Mouse (Mus musculus): ENCODE data around the gene Foxn3.
A peak's percentile ranks its signal among the peaks of the same experiment; 100 is the strongest.

The Foxn3 gene

DNA sequence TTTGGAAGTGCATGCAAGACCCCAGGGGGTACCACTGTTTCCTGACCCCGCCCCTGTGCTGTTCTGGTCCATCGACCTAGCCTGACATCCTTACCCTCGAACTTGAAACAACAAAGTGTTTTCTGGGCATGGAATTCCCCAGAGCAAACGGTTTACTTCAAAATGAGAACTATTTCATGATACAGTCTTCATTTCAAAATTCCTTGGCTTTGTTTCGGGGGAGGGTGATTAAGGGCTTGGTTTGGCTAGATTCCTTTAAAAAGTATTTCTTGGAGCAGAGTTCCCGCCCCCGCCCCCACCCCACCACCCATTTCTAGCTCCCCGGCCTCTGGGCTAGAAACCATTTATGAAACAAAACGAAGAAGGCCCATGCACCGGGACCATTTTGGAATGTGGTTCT lies 303.2 kb downstream of the Foxn3 start:
- DNase-seq (ENCODE audit: low spot score in 2 of 2), result no peak

- DNase-seq (ENCODE audit: low spot score in 2 of 2), result no peak
Observed at GRCm38 (mm10) chr12:99257570-99257969, 305.8 kb downstream of the Foxn3 start.

DNA sequence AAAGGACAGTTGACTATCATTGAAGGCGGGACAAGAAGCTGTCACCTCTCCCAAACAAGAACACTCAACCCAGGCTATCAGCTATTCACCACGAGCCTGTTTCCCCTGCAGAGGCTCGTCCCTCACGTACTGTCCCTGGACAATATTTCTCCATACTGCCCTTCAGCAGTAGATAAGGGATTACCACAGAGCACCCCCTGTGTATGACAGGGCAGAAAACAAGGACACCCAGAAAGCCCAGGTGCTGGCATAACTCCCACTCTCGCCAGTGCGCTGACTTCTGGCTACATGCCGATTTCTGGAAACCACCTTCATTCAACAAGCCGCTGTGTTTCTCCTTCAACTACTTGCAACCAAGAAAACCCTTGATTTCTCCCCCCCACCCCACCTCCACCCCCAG lies 306.4 kb downstream of the Foxn3 start:
- DNase-seq (ENCODE audit: low spot score in 2 of 2), result no peak

DNA sequence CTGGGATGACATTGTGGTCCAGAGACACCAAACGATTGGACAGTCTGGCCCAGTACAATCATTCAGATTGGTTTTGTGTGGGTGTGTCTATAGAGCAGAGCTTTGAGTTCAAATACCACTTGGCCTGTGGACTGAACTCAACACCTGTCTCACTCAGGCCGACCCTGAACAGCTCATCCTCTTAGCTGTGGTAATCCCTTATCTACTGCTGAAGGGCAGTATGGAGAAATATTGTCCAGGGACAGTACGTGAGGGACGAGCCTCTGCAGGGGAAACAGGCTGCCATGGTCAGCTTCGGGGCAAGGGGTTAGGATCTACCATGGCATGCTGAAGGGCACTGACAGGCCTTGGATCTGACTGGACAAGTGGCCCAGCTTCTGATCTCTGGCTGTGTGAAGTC lies 306.9 kb downstream of the Foxn3 start:
- DNase-seq (ENCODE audit: low spot score in 2 of 2), result no peak

DNA sequence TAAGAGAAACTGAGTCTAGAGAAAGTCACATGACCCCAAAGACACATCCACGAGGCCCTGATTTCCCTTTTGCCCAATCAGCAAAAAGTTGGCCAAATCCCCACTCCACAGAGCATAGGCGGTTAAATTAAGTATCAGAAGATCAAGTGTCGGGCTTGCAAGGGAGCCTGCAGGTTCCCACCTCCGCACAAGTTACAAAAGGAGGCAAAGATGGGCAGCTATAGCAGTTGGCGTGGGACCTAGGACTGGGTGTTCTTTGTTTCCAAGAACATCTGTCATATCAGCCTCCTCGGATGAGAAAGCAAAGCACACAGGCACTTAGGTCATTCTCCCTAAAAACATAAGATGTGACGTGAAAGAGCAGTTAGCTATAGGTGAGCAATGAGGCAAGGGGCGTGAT lies 308.9 kb downstream of the Foxn3 start:
- no peak for DNase-seq (ENCODE audit: low spot score in 2 of 2)

DNA sequence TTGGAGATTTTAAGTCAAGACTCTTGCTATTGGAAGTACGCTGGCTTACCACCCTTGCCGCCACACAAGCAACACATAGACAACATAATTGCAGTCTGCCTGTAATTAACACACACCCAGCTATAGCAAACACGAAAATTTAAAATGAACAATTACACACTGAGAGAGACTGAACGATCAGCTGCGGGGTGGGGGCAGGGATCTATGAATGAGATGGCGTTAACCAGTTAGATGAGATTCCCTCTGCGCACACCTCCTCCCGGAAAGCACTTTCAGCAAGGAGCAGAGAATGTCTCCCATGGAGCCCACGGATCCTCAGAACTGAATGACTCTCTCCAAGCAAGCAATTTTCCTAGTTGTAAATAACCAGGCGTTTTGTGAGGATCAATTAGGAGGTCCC lies 309.8 kb downstream of the Foxn3 start:
- no peak for DNase-seq (ENCODE audit: low spot score in 2 of 2)

GRCm38 (mm10) chr12:99248606-99249005 lies 314.8 kb downstream of the Foxn3 start:
- no peak for DNase-seq (ENCODE audit: low spot score in 2 of 2)

DNA sequence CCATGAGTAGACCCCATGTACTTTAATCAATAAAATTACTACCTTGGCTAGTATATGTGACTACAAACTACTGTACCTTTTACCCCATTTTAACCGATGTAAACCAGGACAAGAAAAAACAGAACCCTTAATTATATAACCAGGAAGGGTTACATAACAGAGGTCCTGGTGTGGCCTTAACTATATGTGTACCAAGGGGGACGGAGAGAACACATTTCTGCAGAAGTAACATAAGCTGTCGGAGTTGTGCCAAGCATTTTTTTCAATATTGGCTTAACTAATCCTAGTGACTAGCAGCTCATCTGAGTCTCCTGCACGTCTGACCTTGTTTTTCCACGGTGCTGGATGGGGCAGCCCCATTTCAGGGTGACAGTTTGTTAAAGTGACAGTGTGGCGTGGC lies 315.4 kb downstream of the Foxn3 start:
- DNase-seq (ENCODE audit: low spot score in 2 of 2), result no peak

DNA sequence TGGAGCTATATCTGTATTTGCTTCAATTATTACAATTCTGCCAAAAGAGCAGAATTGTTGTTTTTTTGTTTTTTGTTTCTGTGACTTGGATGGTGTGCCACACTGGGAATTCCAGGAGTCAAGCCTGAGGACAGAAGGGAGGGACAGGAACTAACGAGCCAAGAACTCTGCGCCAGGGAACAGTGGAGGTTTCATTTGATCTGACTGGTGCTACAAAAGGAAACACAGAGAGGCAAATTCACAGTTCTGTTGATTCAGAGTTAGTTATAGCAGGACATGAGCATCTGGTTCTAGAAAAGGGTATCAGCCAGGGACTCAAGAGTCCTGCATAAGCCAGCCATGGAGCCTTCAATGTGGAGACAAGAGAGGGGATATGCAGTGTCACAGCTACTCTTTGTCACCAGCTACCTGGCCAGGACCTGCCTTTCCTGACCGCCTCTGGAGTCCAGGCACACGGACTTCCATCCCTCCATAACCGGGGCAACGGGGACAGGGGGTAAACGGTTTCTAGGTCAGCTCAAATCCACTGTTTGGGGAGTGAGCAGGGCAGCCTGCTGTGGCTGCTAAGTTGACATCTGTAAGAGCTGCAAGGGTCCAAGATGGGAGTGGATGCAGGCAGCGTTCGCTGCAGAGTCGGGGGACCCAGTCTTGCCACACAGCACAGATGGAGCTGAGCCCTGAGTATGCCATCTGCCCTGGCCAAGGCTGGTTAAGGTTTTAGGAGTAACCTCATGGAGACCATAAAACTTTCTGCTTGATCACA lies 316.2 kb downstream of the Foxn3 start:
- DNase-seq (ENCODE audit: low spot score in 2 of 2), result no peak

DNA sequence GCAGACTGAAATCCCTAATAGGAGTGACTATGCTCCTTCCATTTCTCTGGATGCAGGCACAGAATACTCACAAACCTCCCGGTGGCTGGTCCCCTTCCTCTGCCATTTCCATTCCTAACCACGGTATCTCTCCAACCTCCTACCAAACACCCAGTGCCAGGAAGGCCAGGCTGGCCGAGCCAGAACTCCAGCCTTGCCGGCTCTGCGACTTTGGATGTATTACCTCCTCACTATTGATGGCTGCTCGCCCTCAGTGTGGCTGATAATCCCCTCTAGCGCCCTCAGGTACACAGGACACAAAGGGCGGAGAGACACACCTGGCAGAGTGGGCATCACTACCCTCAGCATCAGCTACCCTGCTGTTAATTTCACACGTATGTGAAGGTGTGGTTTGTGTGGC lies 318.7 kb downstream of the Foxn3 start:
- DNase-seq (ENCODE audit: low spot score in 2 of 2), result no peak

DNA sequence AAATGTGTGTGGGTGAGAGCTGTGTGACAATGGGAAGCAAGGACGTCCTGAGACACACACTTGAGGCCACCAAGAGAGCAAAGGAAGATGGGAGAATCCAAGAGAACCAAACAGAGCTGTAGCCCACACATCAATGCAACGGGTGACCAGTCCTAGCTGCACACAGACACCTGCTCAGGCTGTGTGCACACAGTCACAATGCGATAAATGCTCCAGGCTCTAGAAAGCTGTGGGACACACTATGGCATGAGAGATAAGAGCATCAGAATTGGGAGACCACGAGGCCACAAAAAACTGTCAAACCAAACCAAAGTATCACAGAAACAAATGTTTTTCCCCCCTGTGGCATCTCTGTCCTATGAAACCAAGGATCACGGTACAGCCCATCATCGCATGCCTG lies 319.1 kb downstream of the Foxn3 start:
- DNase-seq (ENCODE audit: low spot score in 2 of 2), result no peak

GRCm38 (mm10) chr12:99243316-99243715 lies 320.1 kb downstream of the Foxn3 start:
- DNase-seq (ENCODE audit: low spot score in 2 of 2), result no peak

DNA sequence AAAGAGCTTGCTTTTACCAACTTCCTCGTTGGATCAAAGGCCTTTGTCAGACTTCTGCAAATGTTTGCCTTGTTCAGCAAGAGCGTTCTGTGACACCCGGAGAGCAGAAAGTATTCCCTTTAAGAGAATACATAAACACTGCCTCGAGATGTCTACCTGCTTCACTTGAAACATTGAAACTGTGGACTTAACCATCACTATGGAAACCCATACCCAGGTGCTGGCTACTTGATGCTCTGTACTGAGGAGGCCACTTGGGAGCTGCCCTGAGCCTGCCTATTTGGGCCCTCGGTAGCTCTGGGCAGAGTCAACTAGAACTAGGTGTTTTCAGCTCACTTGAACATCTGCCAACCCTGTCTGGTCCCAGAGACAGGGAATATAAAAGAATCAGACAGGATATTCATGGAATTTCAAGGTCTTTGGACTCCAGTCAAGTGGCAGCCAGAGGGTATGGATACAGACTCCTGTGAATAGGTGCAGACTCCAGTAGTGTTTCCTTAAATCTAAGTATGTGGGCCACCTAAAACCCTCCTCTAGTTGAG lies 323.1 kb downstream of the Foxn3 start:
- DNase-seq (ENCODE audit: low spot score in 2 of 2), result no peak

- DNase-seq (ENCODE audit: low spot score in 2 of 2), result no peak
Observed at GRCm38 (mm10) chr12:99239735-99240134, 323.6 kb downstream of the Foxn3 start.

DNA sequence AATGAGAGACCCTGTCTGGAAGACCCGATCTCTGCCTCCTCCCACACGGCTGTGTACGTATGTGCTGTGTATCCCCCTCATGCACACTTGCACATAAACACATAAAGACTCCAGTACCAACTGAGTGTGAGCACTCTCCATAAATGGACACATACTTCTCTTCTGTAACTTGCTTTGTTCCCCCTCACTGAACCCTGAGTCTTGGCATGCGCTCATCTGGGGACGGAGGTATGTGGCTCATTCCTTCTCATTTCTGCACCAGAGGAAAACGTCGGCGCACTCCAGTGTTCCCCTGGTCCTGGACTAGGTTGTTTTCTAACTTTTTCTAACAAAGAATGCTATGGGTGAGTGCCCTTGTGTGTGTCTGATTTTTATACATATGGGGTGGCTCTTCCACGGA lies 325.9 kb downstream of the Foxn3 start:
- no peak for DNase-seq (ENCODE audit: low spot score in 2 of 2)

GRCm38 (mm10) chr12:99234346-99234745 lies 329.0 kb downstream of the Foxn3 start:
- no peak for DNase-seq (ENCODE audit: low spot score in 2 of 2)

DNA sequence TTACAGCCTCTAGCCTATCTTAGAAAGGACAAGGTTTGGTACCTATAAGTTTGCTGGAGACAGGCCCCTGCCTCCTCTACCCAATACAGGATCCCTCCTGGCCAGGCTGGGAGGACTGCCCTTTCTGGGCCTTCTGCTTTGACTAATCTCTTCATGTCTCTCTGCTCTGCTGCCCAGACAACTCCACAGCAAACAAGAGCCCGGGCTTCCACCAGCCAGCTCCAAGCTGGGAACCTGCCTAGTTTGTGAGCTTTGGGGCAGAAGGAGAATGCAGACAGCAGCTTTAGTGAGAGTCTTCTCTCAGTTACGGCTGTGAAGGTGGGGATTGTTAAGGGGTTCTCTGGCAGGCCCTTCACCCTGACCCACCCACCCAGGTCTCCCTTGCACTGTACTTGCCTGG lies 330.0 kb downstream of the Foxn3 start:
- DNase-seq (ENCODE audit: low spot score in 2 of 2), result no peak

DNA sequence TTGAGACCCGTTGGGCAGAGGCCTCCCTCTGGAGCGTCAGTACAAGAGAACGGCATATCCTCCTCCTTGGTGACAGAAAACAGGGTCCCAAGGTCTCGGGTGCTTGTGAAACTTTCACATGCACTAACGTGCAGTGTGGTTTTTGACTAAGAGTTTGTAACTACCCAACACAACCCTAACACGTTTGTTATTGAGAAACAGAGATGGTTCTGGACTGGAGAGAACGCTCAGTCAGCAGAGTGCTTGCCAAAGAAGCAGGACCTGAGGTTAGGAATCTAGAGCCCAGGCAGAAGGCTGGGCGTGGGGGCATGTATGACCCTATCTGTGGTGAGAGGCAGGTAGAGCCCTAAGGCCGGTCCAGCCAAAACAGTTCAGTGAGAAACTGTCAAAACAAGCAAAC lies 330.9 kb downstream of the Foxn3 start:
- DNase-seq (ENCODE audit: low spot score in 2 of 2), result no peak

- no peak for DNase-seq (ENCODE audit: low spot score in 2 of 2)
Observed at GRCm38 (mm10) chr12:99231321-99231720, 332.1 kb downstream of the Foxn3 start.

DNA sequence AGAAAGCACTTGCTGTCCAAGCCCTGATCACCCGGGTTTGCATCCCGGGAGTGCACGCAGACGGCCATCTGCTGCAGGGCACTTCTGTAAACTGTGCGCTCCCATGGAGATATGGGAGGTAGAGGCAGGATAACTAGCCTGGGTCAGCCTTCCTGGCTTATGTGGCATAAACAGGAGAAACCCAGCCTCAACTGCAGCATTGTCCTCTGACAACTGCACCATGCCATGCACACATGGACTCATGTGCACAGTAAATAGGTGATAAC lies 332.7 kb downstream of the Foxn3 start:
- no peak for DNase-seq (ENCODE audit: low spot score in 2 of 2)

GRCm38 (mm10) chr12:99229973-99230782 lies 333.2 kb downstream of the Foxn3 start:
- DNase-seq (ENCODE audit: low spot score in 2 of 2), result no peak

- DNase-seq (ENCODE audit: low spot score in 2 of 2), result peak in 1 of 2 experiments; percentile 5
Observed at GRCm38 (mm10) chr12:99227313-99227952, 335.9 kb downstream of the Foxn3 start.
